Mouse (Mus musculus): ENCODE results near the gene Esrrg.

DNA sequence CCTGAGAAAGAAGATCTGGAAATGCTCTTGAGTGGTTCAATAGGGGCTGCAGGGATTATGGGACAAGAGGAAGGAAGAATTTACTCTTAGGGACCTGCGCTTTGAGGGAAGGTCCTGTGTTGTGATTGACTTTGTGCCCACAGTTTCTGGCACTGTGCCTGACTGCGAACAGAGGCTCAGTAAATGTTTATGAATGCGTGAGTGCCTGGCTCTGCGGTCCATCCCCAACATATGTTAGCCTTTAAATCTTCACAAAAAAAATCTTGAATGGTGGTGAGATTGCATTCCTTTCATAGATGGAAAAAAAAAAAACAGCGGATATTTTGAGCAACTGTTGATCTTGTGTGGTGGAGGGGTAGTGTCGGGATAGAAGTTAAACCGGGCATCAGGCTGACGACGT lies 52.4 kb downstream of the Esrrg start:
- no peak for TF ChIP-seq CTCF (IDR thresholded peaks at IDR 0.05; ENCODE audit: low read depth, low read length)
- TF ChIP-seq GATA1 (IDR thresholded peaks at IDR 0.05; ENCODE audit: borderline replicate concordance, low read length): no peak
- no peak for TF ChIP-seq TAL1 (conservative IDR thresholded peaks at IDR 0.05; ENCODE audit: low read depth, low read length)
- TF ChIP-seq POLR2AphosphoS5 (IDR thresholded peaks at IDR 0.05; ENCODE audit: insufficient replicate concordance, low read depth, low read length): no peak
- no peak for TF ChIP-seq GATA2 (IDR thresholded peaks at IDR 0.05; ENCODE audit: borderline replicate concordance, low read depth, low read length)
